Mouse (Mus musculus) kidney, adult 2 months (tissue): Measurements from ENCODE around the gene Cubn.

Source experiments
- CTCF ChIP-seq: fragments of 200-500 bp; conservative IDR thresholded peaks from 2 replicates; pipeline ENCODE4 v1.5.1; 2011; ENCODE audit warnings: low read depth, mild to moderate bottlenecking, control low read depth, low read length, moderate library complexity, mixed read lengths; ENCODE audit not compliant: insufficient read depth, insufficient read length
- POLR2A ChIP-seq: fragments of 200-500 bp; IDR thresholded peaks from one replicate; pipeline ENCODE4 v1.6.1; 2011; ENCODE audit warnings: low read depth, low read length, control low read depth

DNA sequence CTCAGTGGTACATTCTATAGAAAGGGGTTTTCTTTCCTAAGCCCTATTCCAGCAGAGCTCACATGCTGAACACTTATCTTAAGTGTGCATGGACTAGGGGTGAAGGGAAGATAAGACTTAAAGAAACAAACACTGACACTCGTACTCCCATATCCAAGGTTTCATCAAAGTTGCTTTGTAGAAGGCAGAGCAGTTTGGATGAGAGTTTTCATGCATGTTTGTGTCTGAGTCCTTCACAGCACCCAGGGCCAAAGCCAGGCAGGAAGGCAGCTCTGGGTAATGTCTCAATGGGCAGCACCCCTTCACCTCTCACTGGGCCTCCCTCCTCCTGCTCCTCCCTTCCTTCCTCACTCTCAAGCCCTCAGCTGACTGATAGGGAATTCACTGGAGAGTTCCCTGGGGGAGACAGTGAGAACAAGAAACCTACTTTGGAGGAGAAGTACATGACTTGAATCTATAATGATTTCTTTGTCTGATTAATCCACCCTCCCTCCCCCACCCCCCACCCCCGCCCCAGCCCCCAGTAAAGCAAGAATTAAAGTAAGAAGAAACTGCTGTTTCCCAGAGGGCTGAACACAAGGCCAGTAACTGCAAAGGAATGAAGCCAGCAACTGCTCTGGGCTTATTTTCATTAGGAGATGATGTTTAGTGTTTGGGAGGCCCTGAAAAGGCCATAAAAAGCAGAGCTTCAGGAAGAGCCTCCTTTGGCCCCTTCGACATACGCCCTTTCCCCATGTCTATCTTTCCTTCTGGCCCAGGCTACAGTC is 106.7 kb downstream of the Cubn start:
- TF ChIP-seq CTCF (no peak), POLR2A (no peak)
